Mouse (Mus musculus) neural tube, embryonic 14.5 days (tissue): ENCODE measurements around the gene Uchl1. TPM values are rescaled to one million over a fixed set of nuclear protein-coding genes. Genes with fewer than 3 reads are reported as not detected.

Experiments used
- ATAC-seq: fragments of 200-750 bp; cut with Nextera tagmentation; 2 replicates; pipeline ENCODE4 v1.8.0; 2017; ENCODE audit warnings: low read depth, mild to moderate bottlenecking, moderate TSS enrichment, moderate library complexity
- H3K27ac ChIP-seq: fragments of 300-500 bp; sonication (generic); 2 replicates; pipeline ENCODE4 v1.5.1; 2014; ENCODE audit warnings: low read depth, mild to moderate bottlenecking, control low read depth, low read length, moderate library complexity, mixed read lengths
- H3K27me3 ChIP-seq: fragments of 300-500 bp; sonication (generic); 2 replicates; pipeline ENCODE4 v1.6.1; 2014; ENCODE audit warnings: low read length; ENCODE audit not compliant: control insufficient read depth, insufficient read depth
- H3K36me3 ChIP-seq: fragments of 300-500 bp; sonication (generic); 2 replicates; pipeline ENCODE4 v1.6.1; 2014; ENCODE audit warnings: low read length, mixed read lengths; ENCODE audit not compliant: control insufficient read depth, insufficient read depth
- H3K4me1 ChIP-seq: fragments of 300-500 bp; sonication (generic); 2 replicates; pipeline ENCODE4 v1.6.1; 2014; ENCODE audit warnings: low read length; ENCODE audit not compliant: control insufficient read depth, insufficient read depth
- H3K4me2 ChIP-seq: fragments of 300-500 bp; sonication (generic); 2 replicates; pipeline ENCODE4 v1.6.1; 2014; ENCODE audit warnings: mild to moderate bottlenecking, low read depth, low read length, control low read depth
- H3K4me3 ChIP-seq: fragments of 300-500 bp; sonication (generic); 2 replicates; pipeline ENCODE4 v1.5.1; 2014; ENCODE audit warnings: low read depth, low read length, control low read depth, mixed read lengths
- H3K9ac ChIP-seq: fragments of 300-500 bp; sonication (generic); replicated peaks from 2 replicates; pipeline ENCODE4 v1.6.1; 2014; ENCODE audit warnings: low read depth, mild to moderate bottlenecking, control low read depth, low read length, mixed read lengths
- H3K9me3 ChIP-seq: fragments of 300-500 bp; sonication (generic); 2 replicates; pipeline ENCODE4 v1.6.1; 2016; ENCODE audit warnings: low read length; ENCODE audit not compliant: control insufficient read depth
- WGBS: fragments of 180-500 bp; shearing (Covaris S2); extraction: QIAGEN DNeasy Blood & Tissue Kit; methylation state at CpG from one replicate; pipeline ENCODE4 v1.1.7; 2014; 5-methylcytosine and 5-hydroxymethylcytosine counted together
- polyA plus RNA-seq: library from polyadenylated mRNA; unstranded; fragments of >200 nt; fragmentation: Nextera tagmentation; extraction: Ambion mirVana; gene quantifications from 2 replicates; pipeline ENCODE4 v1.2.1, GENCODE M21; 2014

Gene Uchl1
- 1,348 and 1,396 TPM in 2 replicates for polyA plus RNA-seq

GRCm38 (mm10) chr5:66675983-66676382 is at the start of gene Uchl1:
Gene Uchl1, plus strand, starts transcription at chr5:66676091.
- H3K4me2 ChIP-seq, result peak within 1 kb of the TSS; percentile 84
- peak; percentile 94 for ATAC-seq
- peaks cover 4% of the 10 kb centered on the region for H3K36me3 ChIP-seq
- H3K4me3 ChIP-seq, result peak within 1 kb of the TSS; percentile 60
- H3K9ac ChIP-seq, result peak within 1 kb of the TSS; percentile 63
- H3K27me3 ChIP-seq, result no peaks in the 10 kb centered on the region
- H3K27ac ChIP-seq, result peak within 1 kb of the TSS; percentile 84
- 0% methylated on average over 20 of the region's 20 CpGs for WGBS
- H3K4me1 ChIP-seq, result peaks cover 29% of the 10 kb centered on the region; the same call in 1 of the 2 replicates
- no peaks in the 10 kb centered on the region for H3K9me3 ChIP-seq

DNA sequence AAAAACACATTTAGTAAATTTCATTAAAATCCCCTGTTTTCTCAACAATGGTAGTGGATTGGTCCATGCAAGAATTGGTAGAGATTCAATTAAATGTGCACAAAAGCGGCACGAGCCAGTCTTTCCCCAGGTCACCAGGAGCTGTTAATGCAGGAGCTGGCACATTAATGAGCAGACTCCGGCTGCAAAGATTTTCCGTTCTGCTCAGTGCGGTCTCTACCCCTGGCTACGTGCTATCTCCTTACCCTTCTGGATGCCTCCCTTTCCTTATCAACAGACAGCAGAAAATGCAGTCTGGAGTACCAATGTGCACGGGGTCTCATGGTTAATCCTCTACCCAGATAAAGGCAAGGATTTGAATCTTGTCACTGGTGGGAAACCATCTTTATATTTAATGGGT is 48.1 kb upstream of the Uchl1 start:
- Histone ChIP-seq H3K4me2 (no peak overlapping the region), H3K4me1 (no peaks in the 10 kb centered on the region), H3K9ac (no peak overlapping the region), H3K9me3 (no peaks in the 10 kb centered on the region), H3K27ac (no peak overlapping the region), H3K27me3 (no peaks in the 10 kb centered on the region), H3K4me3 (no peak overlapping the region), H3K36me3 (no peaks in the 10 kb centered on the region)
- peak; percentile 49; the same call in 1 of the 2 replicates for ATAC-seq
- 51% methylated on average over 7 of the region's 7 CpGs for WGBS

- Histone ChIP-seq H3K4me1 (0 out of 2 replicates have a peak, but pooled peaks cover 3% of the 10 kb centered on the region), H3K9ac (no peak overlapping the region), H3K4me2 (no peak overlapping the region), H3K36me3 (no peaks in the 10 kb centered on the region), H3K27me3 (no peaks in the 10 kb centered on the region), H3K27ac (no peak overlapping the region), H3K9me3 (no peaks in the 10 kb centered on the region), H3K4me3 (no peak overlapping the region)
- WGBS, result 29% methylated on average over 10 of the region's 10 CpGs
- peak; percentile 66 for ATAC-seq
Measured at GRCm38 (mm10) chr5:66635459-66636079, 40.3 kb upstream of the Uchl1 start.

- H3K4me1 ChIP-seq, result no peaks in the 10 kb centered on the region
- H3K9me3 ChIP-seq, result no peaks in the 10 kb centered on the region
- ATAC-seq, result no peak
- H3K4me2 ChIP-seq, result no peak overlapping the region
- no peak overlapping the region for H3K27ac ChIP-seq
- H3K27me3 ChIP-seq, result no peaks in the 10 kb centered on the region
- WGBS, result 93% methylated on average over 4 of the region's 4 CpGs
- no peak overlapping the region for H3K4me3 ChIP-seq
- no peaks in the 10 kb centered on the region for H3K36me3 ChIP-seq
- no peak overlapping the region for H3K9ac ChIP-seq
Measured at GRCm38 (mm10) chr5:66642156-66642555, 33.7 kb upstream of the Uchl1 start.

DNA sequence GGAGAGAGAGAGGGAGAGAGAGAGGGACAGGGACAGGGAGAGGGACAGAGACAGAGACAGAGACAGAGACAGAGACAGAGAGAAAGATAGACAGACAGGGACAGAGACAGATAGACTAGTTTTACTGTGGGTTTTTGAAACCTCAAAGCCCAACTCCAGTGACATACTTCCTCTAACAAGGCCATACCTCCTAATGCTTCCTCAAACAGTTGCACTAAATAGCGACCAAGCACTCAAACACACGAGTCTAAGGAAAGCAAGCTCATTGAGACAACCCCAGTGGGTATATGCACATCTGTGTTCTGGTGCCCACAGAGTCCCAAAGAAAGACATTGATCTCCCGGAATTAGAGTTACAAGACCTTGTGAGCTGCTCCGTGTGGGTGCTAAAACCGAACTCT is 32.6 kb upstream of the Uchl1 start:
- WGBS, result 81% methylated on average over 5 of the region's 5 CpGs
- ATAC-seq, result no peak
- H3K27ac ChIP-seq, result no peak overlapping the region

DNA sequence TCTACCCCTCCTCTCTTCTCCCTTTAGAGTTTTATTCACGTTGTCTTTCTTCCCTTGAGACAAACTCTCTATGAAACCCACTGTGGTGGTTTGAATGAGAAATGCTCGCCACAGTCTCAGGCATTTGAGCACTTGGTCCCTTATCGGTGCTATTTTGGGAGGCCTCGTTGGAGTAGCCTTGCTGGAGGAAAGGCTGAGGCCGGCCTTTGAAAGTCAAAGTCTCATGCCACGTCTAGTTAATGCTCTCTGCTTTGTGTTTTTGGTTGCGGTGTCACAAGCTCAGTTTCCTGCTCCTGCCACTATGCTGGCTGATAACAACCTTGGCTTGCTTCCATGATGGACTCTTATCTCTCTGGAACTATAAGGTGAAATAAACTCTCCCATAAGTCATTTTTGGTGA is 28.4 kb upstream of the Uchl1 start:
- H3K9ac ChIP-seq, result no peak overlapping the region
- no peak overlapping the region for H3K4me3 ChIP-seq
- no peaks in the 10 kb centered on the region for H3K27me3 ChIP-seq
- no peak for ATAC-seq
- 68% methylated on average over 7 of the region's 7 CpGs for WGBS
- no peaks in the 10 kb centered on the region for H3K9me3 ChIP-seq
- no peak overlapping the region for H3K4me2 ChIP-seq
- no peaks in the 10 kb centered on the region for H3K4me1 ChIP-seq
- no peak overlapping the region for H3K27ac ChIP-seq
- no peaks in the 10 kb centered on the region for H3K36me3 ChIP-seq

More for the DNA sequence above, 32.6 kb upstream of the Uchl1 start:
- Histone ChIP-seq H3K4me3 (no peak overlapping the region), H3K27me3 (no peaks in the 10 kb centered on the region), H3K4me1 (no peaks in the 10 kb centered on the region), H3K9ac (no peak overlapping the region), H3K36me3 (no peaks in the 10 kb centered on the region), H3K4me2 (no peak overlapping the region), H3K9me3 (no peaks in the 10 kb centered on the region)

- H3K9ac ChIP-seq, result no peak overlapping the region
- H3K36me3 ChIP-seq, result no peaks in the 10 kb centered on the region
- no peak overlapping the region for H3K4me2 ChIP-seq
- H3K27me3 ChIP-seq, result no peaks in the 10 kb centered on the region
- WGBS, result 41% methylated on average over 5 of the region's 5 CpGs
- no peaks in the 10 kb centered on the region for H3K9me3 ChIP-seq
- ATAC-seq, result peak; percentile 66; the same call in 1 of the 2 replicates
- H3K4me1 ChIP-seq, result no peaks in the 10 kb centered on the region
- H3K4me3 ChIP-seq, result no peak overlapping the region
- peak overlapping the region; percentile 25; the same call in 1 of the 2 replicates for H3K27ac ChIP-seq
Measured at GRCm38 (mm10) chr5:66654220-66654619, 21.7 kb upstream of the Uchl1 start.

GRCm38 (mm10) chr5:66675189-66675890 is 551 bp upstream of the Uchl1 start:
- H3K9ac ChIP-seq, result peak overlapping the region; percentile 35; the same call in 1 of the 2 replicates
- no peaks in the 10 kb centered on the region for H3K36me3 ChIP-seq
- H3K27me3 ChIP-seq, result no peaks in the 10 kb centered on the region
- peak overlapping the region; percentile 71 for H3K27ac ChIP-seq
- H3K9me3 ChIP-seq, result no peaks in the 10 kb centered on the region
- peak overlapping the region; percentile 84 for H3K4me2 ChIP-seq
- under 1% methylated on average over 18 of the region's 18 CpGs for WGBS
- ATAC-seq, result peak; percentile 23
- peaks cover 29% of the 10 kb centered on the region; the same call in 1 of the 2 replicates for H3K4me1 ChIP-seq
- peak overlapping the region; percentile 60 for H3K4me3 ChIP-seq
